Mouse (Mus musculus) liver, embryonic 11.5 days (tissue): Measurements from ENCODE around the gene Chmp2a. TPM values are rescaled to one million over a fixed set of nuclear protein-coding genes. Genes with fewer than 3 reads are reported as not detected.

Experiments used
- ATAC-seq: fragments of 200-750 bp; cut with Nextera tagmentation; replicated peaks from 2 replicates; pipeline ENCODE4 v1.8.0; 2017; ENCODE audit warnings: moderate number of reproducible peaks, mild to moderate bottlenecking, moderate TSS enrichment, moderate library complexity; ENCODE audit not compliant: low FRiP score
- DNase-seq: peaks from one replicate; pipeline ENCODE4 v3.0.0-alpha.2; 2017; ENCODE audit warnings: low spot score
- H3K27ac ChIP-seq: fragments of 300-500 bp; sonication (generic); 2 replicates; pipeline ENCODE4 v1.5.1; 2014; ENCODE audit warnings: mild to moderate bottlenecking, low read depth, low read length, control low read depth
- H3K27me3 ChIP-seq: fragments of 300-500 bp; sonication (generic); replicated peaks from 2 replicates; pipeline ENCODE4 v1.6.1; 2014; ENCODE audit warnings: low read length, mixed read lengths; ENCODE audit not compliant: control insufficient read depth, insufficient read depth
- H3K36me3 ChIP-seq: fragments of 300-500 bp; sonication (generic); 2 replicates; pipeline ENCODE4 v1.6.1; 2014; ENCODE audit warnings: mild to moderate bottlenecking, low read length, moderate library complexity, mixed read lengths; ENCODE audit not compliant: control insufficient read depth, insufficient read depth
- H3K4me1 ChIP-seq: fragments of 300-500 bp; sonication (generic); replicated peaks from 2 replicates; pipeline ENCODE4 v1.6.1; 2014; ENCODE audit warnings: low read length, mixed read lengths; ENCODE audit not compliant: control insufficient read depth, insufficient read depth
- H3K4me2 ChIP-seq: fragments of 300-500 bp; sonication (generic); 2 replicates; pipeline ENCODE4 v1.6.1; 2014; ENCODE audit warnings: mild to moderate bottlenecking, control low read depth, moderate library complexity
- H3K4me3 ChIP-seq: fragments of 300-500 bp; sonication (generic); 2 replicates; pipeline ENCODE4 v1.5.1; 2014; ENCODE audit warnings: low read depth, low read length, control low read depth
- H3K9ac ChIP-seq: fragments of 300-500 bp; sonication (generic); 2 replicates; pipeline ENCODE4 v1.6.1; 2014; ENCODE audit warnings: low read depth, low read length, control low read depth
- H3K9me3 ChIP-seq: fragments of 300-500 bp; sonication (generic); 2 replicates; pipeline ENCODE4 v1.6.1; 2016; ENCODE audit warnings: low read length, inconsistent platforms, mixed read lengths; ENCODE audit not compliant: control insufficient read depth
- WGBS: fragments of 180-500 bp; shearing (Covaris S2); extraction: QIAGEN DNeasy Blood & Tissue Kit; methylation state at CpG from one replicate; pipeline ENCODE4 v1.1.7; 2014; 5-methylcytosine and 5-hydroxymethylcytosine counted together
- polyA plus RNA-seq: library from polyadenylated mRNA; unstranded; fragments of >200 nt; fragmentation: Nextera tagmentation; extraction: Ambion mirVana; gene quantifications from 2 replicates; pipeline ENCODE4 v1.2.1, GENCODE M21; 2014

The Chmp2a gene
- polyA plus RNA-seq, 1 experiment from 2014 or later, result 134 TPM

GRCm38 (mm10) chr7:13038621-13039169 lies 4.1 kb upstream of the Chmp2a start:
- Histone ChIP-seq H3K4me2 (peak overlapping the region; percentile 94), H3K36me3 (peaks cover 12% of the 10 kb centered on the region), H3K4me3 (peak overlapping the region; percentile 85), H3K9me3 (peaks cover 3% of the 10 kb centered on the region; the same call in 1 of the 2 replicates), H3K27ac (peak overlapping the region; percentile 98), H3K27me3 (peaks cover 20% of the 10 kb centered on the region), H3K4me1 (peaks cover 31% of the 10 kb centered on the region), H3K9ac (peak overlapping the region; percentile 99)
- 16% methylated on average over 15 of the region's 15 CpGs for WGBS
- no peak for ATAC-seq
- peak; percentile 43 for DNase-seq

GRCm38 (mm10) chr7:13037901-13038555 lies 3.4 kb upstream of the Chmp2a start, which contains the start of gene Ube2m:
TSS of gene Ube2m (minus strand) at chr7:13038275.
- peak; percentile 86 for ATAC-seq
- peaks cover 26% of the 10 kb centered on the region for H3K4me1 ChIP-seq
- peak within 1 kb of the TSS; percentile 85 for H3K4me3 ChIP-seq
- peaks cover 12% of the 10 kb centered on the region for H3K36me3 ChIP-seq
- DNase-seq, result peak; percentile 98
- under 1% methylated on average over 65 of the region's 65 CpGs for WGBS
- H3K9ac ChIP-seq, result peak within 1 kb of the TSS; percentile 99
- peak within 1 kb of the TSS; percentile 98 for H3K27ac ChIP-seq
- H3K27me3 ChIP-seq, result peaks cover 14% of the 10 kb centered on the region
- peaks cover under 1% of the 10 kb centered on the region; the same call in 1 of the 2 replicates for H3K9me3 ChIP-seq
- H3K4me2 ChIP-seq, result peak within 1 kb of the TSS; percentile 94

GRCm38 (mm10) chr7:13037366-13037765 lies 2.8 kb upstream of the Chmp2a start:
- no peak for DNase-seq
- peak overlapping the region; percentile 98 for H3K27ac ChIP-seq
- no peak for ATAC-seq
- no peaks in the 10 kb centered on the region for H3K9me3 ChIP-seq
- peak overlapping the region; percentile 85 for H3K4me3 ChIP-seq
- peak overlapping the region; percentile 81 for H3K4me2 ChIP-seq
- H3K36me3 ChIP-seq, result peaks cover 13% of the 10 kb centered on the region
- peaks cover 7% of the 10 kb centered on the region for H3K27me3 ChIP-seq
- 0% methylated on average over 32 of the region's 33 CpGs for WGBS
- H3K9ac ChIP-seq, result peak overlapping the region; percentile 99
- peaks cover 26% of the 10 kb centered on the region for H3K4me1 ChIP-seq

- Histone ChIP-seq H3K36me3 (peaks cover 19% of the 10 kb centered on the region), H3K4me2 (peak overlapping the region; percentile 81), H3K27ac (peak overlapping the region; percentile 98), H3K9me3 (no peaks in the 10 kb centered on the region), H3K9ac (peak overlapping the region; percentile 99), H3K4me1 (peaks cover 26% of the 10 kb centered on the region), H3K27me3 (0 out of 2 replicates have a peak, but pooled peaks cover 2% of the 10 kb centered on the region), H3K4me3 (peak overlapping the region; percentile 85)
- ATAC-seq, result no peak
- no peak for DNase-seq
- WGBS, result 28% methylated on average over 4 of the region's 4 CpGs
Measured at GRCm38 (mm10) chr7:13036806-13037205, 2.2 kb upstream of the Chmp2a start.

- Histone ChIP-seq H3K4me1 (peaks cover 26% of the 10 kb centered on the region), H3K9me3 (no peaks in the 10 kb centered on the region), H3K36me3 (peaks cover 32% of the 10 kb centered on the region), H3K27ac (peak overlapping the region; percentile 94), H3K4me3 (peak overlapping the region; percentile 85), H3K9ac (peak overlapping the region; percentile 99), H3K27me3 (no peaks in the 10 kb centered on the region), H3K4me2 (peak overlapping the region; percentile 88)
- WGBS, result 83% methylated on average over 17 of the region's 17 CpGs
- ATAC-seq, result no peak
- DNase-seq, result no peak
Measured at GRCm38 (mm10) chr7:13035211-13035855, 726 bp upstream of the Chmp2a start.

- H3K27me3 ChIP-seq, result no peaks in the 10 kb centered on the region
- peak overlapping the region; percentile 90 for H3K9ac ChIP-seq
- H3K9me3 ChIP-seq, result no peaks in the 10 kb centered on the region
- H3K4me3 ChIP-seq, result peak overlapping the region; percentile 75
- peaks cover 49% of the 10 kb centered on the region for H3K36me3 ChIP-seq
- ATAC-seq (no peak), DNase-seq (no peak)
- H3K4me1 ChIP-seq, result peaks cover 17% of the 10 kb centered on the region
- peak overlapping the region; percentile 94 for H3K27ac ChIP-seq
- WGBS, result 44% methylated on average over 13 of the region's 13 CpGs
- peak overlapping the region; percentile 88 for H3K4me2 ChIP-seq
Measured at GRCm38 (mm10) chr7:13033451-13034147, 1.0 kb downstream of the Chmp2a start.

- WGBS, result 92% methylated on average over 7 of the region's 7 CpGs
- Histone ChIP-seq H3K27me3 (no peaks in the 10 kb centered on the region), H3K4me2 (no peak overlapping the region), H3K27ac (no peak overlapping the region), H3K4me1 (peaks cover 17% of the 10 kb centered on the region), H3K9me3 (no peaks in the 10 kb centered on the region), H3K9ac (no peak overlapping the region), H3K36me3 (peaks cover 60% of the 10 kb centered on the region), H3K4me3 (no peak overlapping the region)
- DNase-seq (no peak), ATAC-seq (no peak)
Measured at GRCm38 (mm10) chr7:13032541-13032940, 2.1 kb downstream of the Chmp2a start.

- Histone ChIP-seq H3K27ac (no peak overlapping the region), H3K27me3 (no peaks in the 10 kb centered on the region), H3K36me3 (peaks cover 65% of the 10 kb centered on the region), H3K4me1 (peaks cover 20% of the 10 kb centered on the region), H3K4me2 (no peak overlapping the region), H3K9me3 (no peaks in the 10 kb centered on the region), H3K9ac (no peak overlapping the region), H3K4me3 (no peak overlapping the region)
- WGBS, result 79% methylated on average over 2 of the region's 2 CpGs
- DNase-seq, result no peak
- no peak for ATAC-seq
Measured at GRCm38 (mm10) chr7:13031983-13032382, 2.6 kb downstream of the Chmp2a start.
